Mouse (Mus musculus): ENCODE measurements around the gene Sirt6. TPM values are rescaled to one million over a fixed set of nuclear protein-coding genes. Genes with fewer than 3 reads are reported as not detected.

Sirt6 gene
- total and polyA plus RNA-seq, 3 experiments = 10.5 to 38.2 TPM; not detected in 1

DNA sequence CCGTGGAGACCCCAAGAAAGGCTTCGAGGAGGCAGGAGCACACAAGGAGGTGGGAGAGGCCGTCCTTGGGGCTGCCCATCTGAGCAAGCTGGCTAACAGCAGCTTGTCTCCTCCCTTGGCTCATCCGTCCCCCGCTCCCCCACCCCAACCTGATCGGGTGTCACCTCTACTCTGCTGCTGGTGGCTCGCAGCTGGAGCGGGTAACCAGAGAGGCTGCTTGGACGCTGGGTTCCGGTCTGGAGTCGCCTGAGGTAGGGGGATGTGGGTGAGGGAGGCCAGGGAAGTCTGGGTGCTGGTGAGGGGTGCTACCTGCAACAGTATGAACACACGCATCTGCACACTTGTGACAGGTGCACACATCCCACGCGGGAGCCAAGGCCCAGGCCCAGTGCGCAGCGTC lies 793 bp upstream of the Sirt6 start, which contains the start of gene Ankrd24:
TSS of gene Ankrd24 (plus strand) at position 151 of the 400 bp plus-strand sequence.
- H3K36me3 ChIP-seq (ENCODE audit: control insufficient read depth in 1 of 2, insufficient read depth in 2 of 2, low read length in 2 of 2) = no peaks in the 10 kb centered on the region; a peak in 1 of 4 replicates
- H3K27me3 ChIP-seq (ENCODE audit: control insufficient read depth in 1 of 2, insufficient read depth in 2 of 2, low read length in 2 of 2) = no peaks in the 10 kb centered on the region
- H3K4me3 ChIP-seq (ENCODE audit: control insufficient read depth in 1 of 2, insufficient read depth in 1 of 2, low read depth in 2 of 2, low read length in 2 of 2) = peak within 1 kb of the TSS; percentile 70 to 90
- peaks cover 4% of the 10 kb centered on the region; the same call in 1 of the 2 replicates for H3K79me2 ChIP-seq (ENCODE audit: control insufficient read depth, insufficient read depth, low read length, poor library complexity)
- H3K4me1 ChIP-seq (ENCODE audit: control insufficient read depth in 1 of 2, insufficient read depth in 2 of 2, low read length in 2 of 2) = peaks cover 2 to 19% of the 10 kb centered on the region in 2 experiments; a peak in 3 of 4 replicates
- H3K27ac ChIP-seq (ENCODE audit: control insufficient read depth, low read depth, low read length) = peak within 1 kb of the TSS; percentile 93
- no peaks in the 10 kb centered on the region for H3K9me3 ChIP-seq (replicated peaks; ENCODE audit: insufficient read depth, low read length)
- peak within 1 kb of the TSS; percentile 93 for H3K9ac ChIP-seq (ENCODE audit: control insufficient read depth, low read depth, low read length, poor library complexity, severe bottlenecking)
- TF ChIP-seq ZNF384 (IDR thresholded peaks at IDR 0.05; ENCODE audit: low read depth, low read length) (no peak), RAD21 (IDR thresholded peaks at IDR 0.05; ENCODE audit: low read depth, low read length) (no peak), CHD1 (IDR thresholded peaks at IDR 0.05; ENCODE audit: low read depth, low read length) (no peak), USF2 (IDR thresholded peaks at IDR 0.05; ENCODE audit: borderline replicate concordance in 1 of 2, insufficient read depth in 1 of 2, low read depth in 1 of 2, low read length in 2 of 2) (no peak), TCF12 (IDR thresholded peaks at IDR 0.05; ENCODE audit: low read depth, low read length) (no peak), ZKSCAN1 (IDR thresholded peaks at IDR 0.05; ENCODE audit: low read depth, low read length) (no peak)
- no peak for DNase-seq (ENCODE audit: low read depth, low spot score)

GRCm38 (mm10) chr10:81627836-81628220 lies 231 bp upstream of the Sirt6 start:
- Histone ChIP-seq H3K27me3 (ENCODE audit: control insufficient read depth in 1 of 2, insufficient read depth in 2 of 2, low read length in 2 of 2) (no peaks in the 10 kb centered on the region), H3K36me3 (ENCODE audit: control insufficient read depth in 1 of 2, insufficient read depth in 2 of 2, low read length in 2 of 2) (no peaks in the 10 kb centered on the region; a peak in 1 of 4 replicates), H3K4me1 (ENCODE audit: control insufficient read depth in 1 of 2, insufficient read depth in 2 of 2, low read length in 2 of 2) (peaks cover 2 to 19% of the 10 kb centered on the region in 2 experiments; a peak in 3 of 4 replicates), H3K9me3 (replicated peaks; ENCODE audit: insufficient read depth, low read length) (no peaks in the 10 kb centered on the region), H3K79me2 (ENCODE audit: control insufficient read depth, insufficient read depth, low read length, poor library complexity) (peaks cover 4% of the 10 kb centered on the region; the same call in 1 of the 2 replicates), H3K9ac (ENCODE audit: control insufficient read depth, low read depth, low read length, poor library complexity, severe bottlenecking) (peak overlapping the region; percentile 93), H3K27ac (ENCODE audit: control insufficient read depth, low read depth, low read length) (peak overlapping the region; percentile 93), H3K4me3 (ENCODE audit: control insufficient read depth in 1 of 2, insufficient read depth in 1 of 2, low read depth in 2 of 2, low read length in 2 of 2) (peak overlapping the region; percentile 70 to 90)
- DNase-seq (ENCODE audit: low read depth, low spot score) = no peak
- TF ChIP-seq CTCF (IDR thresholded peaks at IDR 0.05 in 2 of 3, conservative IDR thresholded peaks at IDR 0.05 in 1 of 3; ENCODE audit: control insufficient read depth in 1 of 3, insufficient read depth in 1 of 3, low read depth in 2 of 3, low read length in 3 of 3, poor library complexity in 1 of 3, severe bottlenecking in 1 of 3) (no peak), ZMIZ1 (IDR thresholded peaks at IDR 0.05; ENCODE audit: low read depth, low read length) (no peak), CHD1 (IDR thresholded peaks at IDR 0.05; ENCODE audit: low read depth, low read length) (no peak), GABPA (IDR thresholded peaks at IDR 0.05; ENCODE audit: low read depth, low read length) (no peak), GATA1 (IDR thresholded peaks at IDR 0.05; ENCODE audit: low read depth, low read length) (no peak), TCF12 (IDR thresholded peaks at IDR 0.05; ENCODE audit: low read depth, low read length) (no peak)

DNA sequence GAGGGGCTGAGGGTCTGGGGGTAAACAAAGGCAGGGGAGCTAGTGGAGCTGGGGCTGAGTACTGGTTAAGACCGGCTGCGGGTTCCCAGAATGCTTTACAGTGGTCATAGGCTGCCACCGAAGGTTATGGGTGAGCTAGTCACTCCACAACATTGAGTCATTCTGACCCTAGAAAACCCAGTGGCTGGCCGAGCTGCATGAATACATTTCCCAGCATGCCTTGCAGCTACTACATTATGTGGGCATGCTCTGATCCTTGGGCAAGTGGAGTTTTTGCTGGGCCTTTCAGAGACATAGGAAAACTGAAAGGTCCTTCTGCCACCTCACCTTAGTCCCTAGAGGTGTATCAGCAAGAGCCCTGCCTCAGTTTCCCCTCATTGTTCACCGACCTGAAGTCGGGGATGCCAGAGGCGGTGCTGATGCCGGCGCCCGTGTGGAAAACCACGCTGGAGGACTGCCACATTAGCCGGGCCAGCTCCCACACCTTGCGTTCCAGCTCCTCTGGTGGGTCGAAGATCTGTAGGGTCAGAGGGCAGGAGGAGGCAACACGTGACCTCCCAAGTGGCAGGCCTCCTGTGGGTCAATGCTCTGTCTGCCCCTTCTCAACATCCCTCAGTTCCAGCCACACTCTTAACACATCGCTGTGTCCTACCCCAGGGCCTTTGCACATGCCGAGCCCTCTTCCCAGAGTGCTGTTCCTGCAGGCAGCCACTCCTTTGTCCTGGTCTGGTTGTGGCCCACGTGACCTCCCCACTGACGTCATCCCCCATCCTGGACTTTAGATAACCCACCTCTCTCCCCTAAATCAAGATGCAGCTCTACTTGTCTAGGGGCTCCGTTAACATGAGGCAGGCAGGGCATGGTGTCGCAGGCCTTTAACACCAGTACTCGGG lies 1.2 kb downstream of the Sirt6 start:
- H3K9ac ChIP-seq (ENCODE audit: control insufficient read depth, low read depth, low read length, poor library complexity, severe bottlenecking) = peak overlapping the region; percentile 93

More for the DNA sequence above, 1.2 kb downstream of the Sirt6 start:
- no peaks in the 10 kb centered on the region for H3K27me3 ChIP-seq (ENCODE audit: control insufficient read depth in 1 of 2, insufficient read depth in 2 of 2, low read length in 2 of 2)
- no peak overlapping the region; the same call in 1 of the 2 replicates for H3K27ac ChIP-seq (ENCODE audit: control insufficient read depth, low read depth, low read length)
- no peak for DNase-seq (ENCODE audit: low read depth, low spot score)
- H3K4me1 ChIP-seq (ENCODE audit: control insufficient read depth in 1 of 2, insufficient read depth in 2 of 2, low read length in 2 of 2) = peaks cover 2 to 19% of the 10 kb centered on the region in 2 experiments; a peak in 3 of 4 replicates
- H3K79me2 ChIP-seq (ENCODE audit: control insufficient read depth, insufficient read depth, low read length, poor library complexity) = peaks cover 4% of the 10 kb centered on the region; the same call in 1 of the 2 replicates
- H3K4me3 ChIP-seq (ENCODE audit: control insufficient read depth in 1 of 2, insufficient read depth in 1 of 2, low read depth in 2 of 2, low read length in 2 of 2) = peak overlapping the region; percentile 64 to 90
- no peaks in the 10 kb centered on the region for H3K9me3 ChIP-seq (replicated peaks; ENCODE audit: insufficient read depth, low read length)
- TF ChIP-seq BHLHE40 (IDR thresholded peaks at IDR 0.05; ENCODE audit: borderline replicate concordance, low read depth, low read length) (no peak), EP300 (IDR thresholded peaks at IDR 0.05; ENCODE audit: low read depth in 1 of 2, low read length in 2 of 2) (no peak), USF1 (IDR thresholded peaks at IDR 0.05; ENCODE audit: low read depth, low read length) (peak; percentile 72), USF2 (IDR thresholded peaks at IDR 0.05; ENCODE audit: borderline replicate concordance in 1 of 2, insufficient read depth in 1 of 2, low read depth in 1 of 2, low read length in 2 of 2) (no peak), POLR2AphosphoS5 (IDR thresholded peaks at IDR 0.05; ENCODE audit: borderline replicate concordance, low read depth, low read length) (no peak), RAD21 (IDR thresholded peaks at IDR 0.05; ENCODE audit: low read depth, low read length) (no peak)
- no peaks in the 10 kb centered on the region; a peak in 1 of 4 replicates for H3K36me3 ChIP-seq (ENCODE audit: control insufficient read depth in 1 of 2, insufficient read depth in 2 of 2, low read length in 2 of 2)
